Mouse (Mus musculus) left cerebral cortex, adult 18-20 months (tissue): ENCODE data around the gene Sorcs2. TPM values are rescaled to one million over a fixed set of nuclear protein-coding genes. Genes with fewer than 3 reads are reported as not detected.

Source experiments
- DNase-seq, 2 experiments: peaks; one replicate each; pipeline ENCODE4 v3.0.0; 2021 to 2022; ENCODE audit warnings: low spot score in 2 of 2, mixed read lengths in 1 of 2
- long read RNA-seq, 2 experiments: library from polyadenylated mRNA; stranded (forward); transcript quantifications; one replicate each; pipeline ENCODE4 v2.0.0; 2021
- total RNA-seq, 2 experiments: library from RNA; stranded (reverse); gene quantifications; 2 replicates each; pipeline ENCODE4 v1.2.3; 2021

Sorcs2 gene
- total RNA-seq: 10 to 100 TPM; 33.8 to 34.3 TPM
- long read RNA-seq, experiment 1, full-length matches to known transcripts: 3 of 24 reads
- long read RNA-seq, experiment 1, partial matches to known transcripts: 5 of 24 reads
- long read RNA-seq, experiment 1, other reads (novel, unspliced or antisense): 16 of 24 reads
- long read RNA-seq, experiment 2, full-length matches to known transcripts: 5 of 14 reads
- long read RNA-seq, experiment 2, partial matches to known transcripts: 7 of 14 reads
- long read RNA-seq, experiment 2, other reads (novel, unspliced or antisense): 2 of 14 reads

DNA sequence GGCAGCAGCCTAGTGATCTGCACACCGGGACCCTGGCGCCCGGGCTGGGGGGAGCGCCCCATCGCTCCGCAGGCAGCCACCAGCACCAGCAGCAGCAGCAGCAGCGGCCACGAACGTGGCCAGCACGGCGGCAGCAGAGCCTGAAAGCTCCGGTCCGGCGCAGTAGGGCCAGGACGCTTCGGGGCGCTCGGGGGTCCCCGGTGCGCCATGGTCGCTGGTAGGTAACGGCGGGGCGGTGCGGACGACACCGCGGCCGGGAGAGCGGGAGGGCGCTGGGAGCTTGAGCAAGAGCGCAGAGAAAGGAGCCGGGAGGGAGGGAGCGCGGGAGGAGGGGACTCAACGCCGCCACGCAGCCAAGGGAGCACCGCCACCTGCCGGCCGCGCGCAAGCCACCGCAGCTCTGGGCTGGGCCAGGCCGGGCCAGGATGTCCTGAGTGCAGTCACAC, at the start of gene Sorcs2:
Gene Sorcs2, minus strand, starts transcription at position 303 of the 446 bp plus-strand sequence.
- DNase-seq: peak; percentile 83 to 86

DNA sequence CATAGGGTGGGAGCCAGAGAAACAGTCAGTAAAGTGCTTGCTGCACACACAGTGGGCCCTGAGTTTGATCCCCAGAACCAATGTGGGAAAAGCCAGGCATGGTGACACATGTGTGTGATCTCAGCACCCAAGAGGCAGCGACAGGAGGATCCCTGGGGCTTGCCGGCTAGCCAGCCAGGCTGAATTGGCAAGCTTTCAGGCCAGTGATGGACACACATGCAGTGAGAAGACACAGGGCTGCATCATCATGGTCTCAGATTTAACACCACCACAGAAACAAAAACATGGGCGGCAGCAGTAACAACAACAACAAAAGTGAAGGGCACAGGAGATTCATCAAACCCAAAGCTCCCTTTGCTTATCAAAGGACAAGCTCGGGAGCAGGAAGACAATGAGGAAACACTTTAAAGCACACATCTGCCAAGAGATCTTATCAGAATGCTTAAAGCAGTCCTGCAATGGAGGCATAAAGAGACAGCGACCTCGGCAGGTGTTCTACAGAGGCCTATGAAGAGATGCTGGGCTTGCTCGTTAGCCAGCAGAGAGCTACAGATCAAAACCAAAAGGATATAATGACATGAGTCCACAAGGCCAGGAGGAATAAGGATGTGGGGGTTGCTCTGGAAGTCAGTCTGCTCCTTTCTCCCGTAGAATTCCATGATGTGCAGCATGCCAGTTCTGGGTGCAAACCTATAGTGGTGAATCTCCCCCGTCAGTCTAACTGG, 48.4 kb upstream of the Sorcs2 start:
- DNase-seq: no peak

- DNase-seq: no peak
Measured at GRCm38 (mm10) chr5:36445028-36445427, 47.1 kb upstream of the Sorcs2 start.

GRCm38 (mm10) chr5:36444611-36445010, 46.7 kb upstream of the Sorcs2 start:
- DNase-seq: no peak

DNA sequence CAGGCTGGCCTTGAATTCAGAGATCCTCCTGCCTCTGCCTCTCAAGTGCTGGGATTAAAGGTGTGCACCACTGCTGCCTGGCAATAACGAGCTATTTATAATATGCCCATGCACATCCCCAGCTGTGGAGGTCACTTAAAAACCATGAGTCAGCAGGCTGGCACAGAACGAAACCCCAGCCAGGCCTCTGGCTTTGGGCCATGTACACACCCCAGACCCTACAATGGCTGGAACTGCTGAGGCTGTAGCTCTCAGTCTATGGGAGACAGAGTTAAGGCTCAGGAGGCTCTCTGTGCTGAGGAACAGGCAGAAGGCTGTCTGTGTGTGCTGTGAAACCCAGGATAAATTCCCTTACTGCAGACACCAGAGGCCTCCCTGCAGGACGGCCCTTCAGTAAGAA, 42.8 kb upstream of the Sorcs2 start:
- no peak for DNase-seq

DNA sequence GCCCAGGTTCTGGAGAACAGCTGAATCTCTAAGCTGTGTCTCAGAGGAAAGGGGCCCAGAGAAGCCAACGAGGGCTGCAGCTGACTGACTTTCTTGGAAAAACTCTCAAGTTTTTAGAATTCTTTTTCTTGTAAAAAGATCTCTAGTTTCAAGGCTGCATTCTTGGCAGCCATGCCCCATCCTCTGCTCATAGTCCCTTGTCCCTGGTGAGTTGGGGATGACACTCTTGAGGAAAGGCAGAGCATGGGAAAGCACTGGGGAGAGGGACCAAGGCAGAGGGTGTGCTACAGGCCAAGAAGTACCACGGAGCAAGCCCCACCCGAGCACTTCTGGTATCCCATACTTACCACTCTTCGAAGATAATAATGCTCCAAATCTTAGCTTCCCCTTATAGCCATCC, 38.9 kb upstream of the Sorcs2 start:
- no peak for DNase-seq

GRCm38 (mm10) chr5:36434398-36434967, 36.5 kb upstream of the Sorcs2 start:
- no peak for DNase-seq

- no peak for DNase-seq
Measured at GRCm38 (mm10) chr5:36431711-36432110, 33.8 kb upstream of the Sorcs2 start.

GRCm38 (mm10) chr5:36429551-36429950, 31.6 kb upstream of the Sorcs2 start:
- no peak for DNase-seq

DNA sequence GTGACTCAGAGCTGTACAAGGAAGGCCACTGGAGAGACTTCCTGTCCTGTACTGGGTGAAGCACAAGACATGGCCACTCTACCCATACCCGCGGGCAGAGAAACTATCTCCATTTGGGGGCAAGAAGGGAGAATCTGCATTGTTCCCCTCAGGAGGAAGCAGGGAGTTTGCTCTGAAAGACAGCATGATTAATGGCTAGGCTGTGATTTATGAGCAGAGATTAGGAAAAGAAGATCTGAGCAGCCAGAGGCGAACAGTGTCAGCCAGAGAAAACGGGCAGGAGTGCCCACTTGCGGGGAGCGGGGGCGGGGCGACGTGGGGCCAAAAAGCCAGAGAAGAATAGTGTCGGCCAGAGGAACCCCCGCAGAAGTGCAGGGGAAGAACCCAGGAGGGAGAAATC, 29.9 kb upstream of the Sorcs2 start:
- no peak for DNase-seq

DNA sequence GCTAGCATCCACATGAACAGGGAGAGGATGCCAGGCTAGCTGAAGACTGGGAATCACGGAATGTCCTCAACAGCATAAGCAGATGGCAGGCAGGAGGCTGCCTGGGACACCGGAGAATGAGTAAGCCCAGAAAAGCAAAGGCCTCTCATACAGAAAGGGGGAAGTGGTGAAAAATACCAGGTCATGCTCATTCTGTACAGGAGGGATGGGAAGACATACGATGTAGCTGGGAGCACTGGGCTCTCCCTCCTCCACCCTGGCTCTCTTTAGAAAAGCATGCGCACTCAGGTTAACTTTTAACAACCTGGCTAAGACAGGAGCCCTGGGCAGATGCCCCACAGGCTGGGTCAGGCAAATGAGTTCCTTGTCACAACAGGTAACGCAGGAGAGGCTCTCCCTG, 28.5 kb upstream of the Sorcs2 start:
- peak; percentile 53 to 55 for DNase-seq

DNA sequence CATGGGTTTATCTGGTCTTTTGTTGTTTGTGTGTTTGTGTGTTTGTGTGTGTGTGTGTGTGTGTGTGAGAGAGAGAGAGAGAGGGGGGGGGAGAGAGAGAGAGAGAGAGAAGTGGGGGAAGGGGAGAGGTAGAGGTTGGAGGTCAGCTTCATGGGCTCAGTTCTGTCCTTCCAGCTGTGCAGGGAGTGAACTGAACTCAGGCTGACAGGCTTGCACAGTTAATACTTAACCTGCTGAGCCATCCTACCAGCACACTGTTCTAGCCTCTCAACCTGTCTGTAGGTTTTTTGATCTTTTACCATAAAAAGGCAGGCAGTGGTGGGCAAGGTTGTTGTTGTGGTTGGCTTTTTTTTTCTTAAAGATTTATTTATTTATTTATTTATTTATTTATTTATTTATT, 26.7 kb upstream of the Sorcs2 start:
- DNase-seq: no peak

GRCm38 (mm10) chr5:36422689-36423088, 24.8 kb upstream of the Sorcs2 start:
- DNase-seq: no peak

GRCm38 (mm10) chr5:36419861-36420260, 21.9 kb upstream of the Sorcs2 start:
- DNase-seq: no peak

DNA sequence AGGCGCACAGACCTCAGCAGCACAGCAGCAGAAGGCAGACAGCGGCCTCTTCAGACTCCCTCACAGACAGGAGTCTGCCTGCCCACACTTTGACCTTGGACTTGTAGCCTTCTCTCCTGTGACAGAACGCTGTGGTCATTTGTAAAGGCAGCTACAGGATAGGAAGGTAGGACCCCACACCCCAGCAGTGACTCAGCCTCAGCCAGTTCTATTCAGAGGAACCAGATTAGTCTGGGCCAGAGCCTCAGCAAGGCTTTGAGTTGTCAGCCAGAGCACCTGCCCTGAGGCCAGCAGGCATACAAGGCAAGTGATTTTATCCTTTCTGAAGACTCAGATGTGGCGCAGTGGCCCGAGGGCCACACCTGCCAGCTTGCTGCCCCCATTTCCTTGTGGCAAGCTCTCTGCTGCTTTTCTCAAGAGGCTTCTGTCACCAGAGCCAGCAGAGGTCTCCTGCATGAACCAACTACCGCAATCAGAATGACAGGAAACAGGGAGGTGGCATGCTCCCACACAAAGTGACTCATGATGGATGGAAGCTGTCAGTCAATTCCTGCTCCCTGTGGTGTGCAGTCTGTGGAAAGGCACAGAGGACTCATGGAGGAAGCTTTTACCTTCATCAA, 16.9 kb upstream of the Sorcs2 start:
- DNase-seq: no peak

DNA sequence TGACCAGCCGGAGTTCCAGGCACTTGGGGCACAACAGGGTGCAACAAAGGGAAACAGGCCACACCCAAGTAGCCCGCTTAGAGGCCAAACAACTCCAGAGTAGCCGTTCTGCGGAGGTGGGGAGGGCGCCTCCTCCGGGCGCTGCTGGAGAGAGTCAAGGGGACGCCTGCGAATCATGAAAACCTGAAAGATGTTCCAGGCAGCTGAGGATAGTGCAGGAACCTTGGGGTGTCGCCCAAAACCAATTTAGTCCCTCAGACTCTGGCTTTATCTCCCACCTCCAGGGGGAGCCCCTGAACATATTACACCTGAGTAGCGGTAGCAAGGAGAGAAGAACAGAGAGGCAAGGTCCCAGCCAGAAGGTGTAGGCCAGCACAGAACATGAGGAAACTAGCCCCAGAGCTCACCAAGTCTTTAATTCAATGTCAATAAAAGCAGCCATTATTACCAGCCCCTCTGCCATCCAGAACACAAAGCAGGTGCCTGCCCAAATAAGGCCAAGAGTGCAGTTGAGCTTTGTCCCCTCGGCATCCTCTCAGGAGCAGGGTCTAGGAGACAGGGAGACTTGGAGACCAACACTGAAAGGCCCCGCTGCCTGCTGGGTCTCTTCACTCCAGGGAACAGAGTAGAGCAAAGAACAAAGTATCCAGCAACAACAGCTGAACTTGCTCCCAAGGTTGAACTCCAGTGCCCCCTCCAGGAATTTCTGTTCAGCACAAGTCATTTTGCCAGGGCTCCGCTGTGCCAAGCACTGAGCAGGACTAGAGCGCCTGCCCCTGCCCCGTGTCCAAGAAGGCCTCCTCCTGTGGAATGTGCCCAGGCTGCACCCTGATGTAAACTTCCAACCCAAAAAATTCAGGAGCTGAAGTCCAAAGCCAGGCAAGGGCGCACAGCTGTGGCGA, 775 bp upstream of the Sorcs2 start:
- peak; percentile 54 to 63 for DNase-seq

DNA sequence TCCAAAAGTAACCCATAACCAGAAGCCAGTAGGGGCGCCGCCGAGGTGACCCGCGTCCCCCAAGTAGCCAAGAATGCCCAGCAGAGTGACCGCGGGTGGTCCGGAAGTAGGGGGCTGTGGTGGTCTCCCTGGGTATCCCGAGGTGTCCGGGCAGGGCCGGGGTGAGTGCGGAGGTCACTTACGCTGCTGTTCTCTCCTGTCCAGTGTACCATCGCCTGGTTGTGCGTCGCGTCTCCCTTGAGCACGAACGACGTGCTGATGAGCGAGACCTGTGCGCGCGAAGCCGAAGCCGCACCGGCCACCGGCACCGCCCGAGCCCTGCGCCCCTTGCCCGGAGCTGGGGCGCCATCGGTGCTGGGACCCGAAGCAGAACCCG, 567 bp downstream of the Sorcs2 start:
- no peak for DNase-seq

DNA sequence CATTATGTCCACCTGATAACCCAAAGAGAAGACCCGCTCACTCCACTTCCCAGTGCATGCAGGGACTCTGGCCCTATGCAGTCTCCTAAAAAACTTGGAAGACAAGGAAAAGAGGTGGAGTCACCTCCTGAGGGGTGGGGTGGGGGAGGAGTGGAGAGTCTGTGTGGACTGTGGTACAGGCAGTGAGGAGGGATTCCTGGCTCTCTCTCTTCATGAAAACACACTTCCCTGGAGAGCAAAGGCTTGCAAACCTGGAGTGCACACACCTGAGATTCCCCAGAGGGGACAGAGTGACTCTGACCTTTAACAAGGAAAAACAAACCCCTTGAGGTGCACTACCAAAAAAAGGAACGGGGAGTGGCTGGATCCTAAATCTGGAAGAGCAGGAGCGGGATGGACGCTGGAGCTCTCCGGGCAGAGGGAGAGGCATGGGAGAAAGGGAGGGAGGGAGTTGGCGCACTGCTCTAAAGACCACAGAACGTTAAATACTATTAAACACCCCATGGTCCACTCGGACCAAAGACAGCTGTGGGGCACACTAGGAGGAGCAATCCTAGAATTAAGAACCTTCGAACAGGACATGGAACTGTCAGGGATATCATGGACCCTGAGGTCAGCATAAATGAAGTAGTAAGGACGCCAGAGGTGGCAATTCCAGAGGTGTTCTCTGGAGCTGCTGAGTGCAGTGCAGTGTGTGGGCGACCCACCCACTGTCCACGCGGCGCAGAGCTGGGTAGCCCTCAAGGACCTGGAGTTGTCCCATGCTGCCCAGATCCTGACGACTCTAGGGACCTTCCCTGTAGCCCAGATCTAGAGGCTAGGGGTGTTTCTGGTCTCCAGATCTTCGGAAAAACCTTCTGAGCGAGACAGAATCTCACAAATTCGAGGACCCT, 1.2 kb downstream of the Sorcs2 start:
- DNase-seq: no peak

GRCm38 (mm10) chr5:36396011-36396410, 1.9 kb downstream of the Sorcs2 start:
- DNase-seq: peak; percentile 78 to 81
